Mouse (Mus musculus): ENCODE results near the gene Idh2. TPM values are rescaled to one million over a fixed set of nuclear protein-coding genes. Genes with fewer than 3 reads are reported as not detected.

Idh2 gene
- total RNA-seq, 2 experiments from 2014 or later: 50.8 to 59.1 TPM

- DNase-seq (ENCODE audit: low spot score in 2 of 2): no peak
- intact Hi-C loops (cut with DNase I): no loop called here
Observed at GRCm38 (mm10) chr7:80091004-80091865, 24.0 kb downstream of the Idh2 start.

- intact Hi-C loops (cut with DNase I): no loop called here
Observed at GRCm38 (mm10) chr7:80090191-80091003, 24.8 kb downstream of the Idh2 start.

GRCm38 (mm10) chr7:80088191-80088590 lies 27.0 kb downstream of the Idh2 start:
- intact Hi-C loops (cut with DNase I): loop anchor here (10.0 kb wide), 1 partner anchor 153 kb away; the partner anchor contains the start of gene Arpin
- DNase-seq (ENCODE audit: low spot score in 2 of 2): no peak

More at GRCm38 (mm10) chr7:80090191-80091003, 24.8 kb downstream of the Idh2 start:
- DNase-seq (ENCODE audit: low spot score in 2 of 2): no peak

- intact Hi-C loops (cut with DNase I): loop anchor here (10.0 kb wide), 1 partner anchor 151 kb away; the partner anchor contains the start of gene Arpin
- DNase-seq (ENCODE audit: low spot score in 2 of 2): no peak
Observed at GRCm38 (mm10) chr7:80085970-80086715, 29.0 kb downstream of the Idh2 start.

- peak in 1 of 2 experiments; percentile 28 for DNase-seq (ENCODE audit: low spot score in 2 of 2)
- intact Hi-C loops (cut with DNase I): loop anchor here (10.0 kb wide), 1 partner anchor 150 kb away; the partner anchor contains the start of gene Arpin
Observed at GRCm38 (mm10) chr7:80084484-80084931, 30.7 kb downstream of the Idh2 start.

GRCm38 (mm10) chr7:80081586-80082554 lies 33.3 kb downstream of the Idh2 start:
- no peak for DNase-seq (ENCODE audit: low spot score in 2 of 2)
- intact Hi-C loops (cut with DNase I): loop anchor here (10.0 kb wide), 1 partner anchor 147 kb away; the partner anchor contains the start of gene Arpin

- intact Hi-C loops (cut with DNase I): loop anchor here (2.0 kb wide), 1 partner anchor 54 kb away; the partner anchor contains the start of gene Zfp710
- peak; percentile 55 to 79 for DNase-seq (ENCODE audit: low spot score in 2 of 2)
Observed at GRCm38 (mm10) chr7:80078792-80079301, 36.3 kb downstream of the Idh2 start.

GRCm38 (mm10) chr7:80077801-80078200 lies 37.4 kb downstream of the Idh2 start:
- intact Hi-C loops (cut with DNase I): loop anchor here (2.0 kb wide), 1 partner anchor 53 kb away; the partner anchor contains the start of gene Zfp710
- peak in 1 of 2 experiments; percentile 34 for DNase-seq (ENCODE audit: low spot score in 2 of 2)

GRCm38 (mm10) chr7:80076961-80077716 lies 38.1 kb downstream of the Idh2 start:
- intact Hi-C loops (cut with DNase I): no loop called here
- no peak for DNase-seq (ENCODE audit: low spot score in 2 of 2)

- DNase-seq (ENCODE audit: low spot score in 2 of 2): no peak
- intact Hi-C loops (cut with DNase I): no loop called here
Observed at GRCm38 (mm10) chr7:80075946-80076583, 39.1 kb downstream of the Idh2 start.

GRCm38 (mm10) chr7:80074921-80075441 lies 40.2 kb downstream of the Idh2 start:
- intact Hi-C loops (cut with DNase I): no loop called here
- DNase-seq (ENCODE audit: low spot score in 2 of 2): peak in 1 of 2 experiments; percentile 43

- intact Hi-C loops (cut with DNase I): no loop called here
- no peak for DNase-seq (ENCODE audit: low spot score in 2 of 2)
Observed at GRCm38 (mm10) chr7:80073506-80073905, 41.7 kb downstream of the Idh2 start.

- DNase-seq (ENCODE audit: low spot score in 2 of 2): peak; percentile 67 to 87
- intact Hi-C loops (cut with DNase I): no loop called here
Observed at GRCm38 (mm10) chr7:80072297-80072696, 42.9 kb downstream of the Idh2 start.

- no peak for DNase-seq (ENCODE audit: low spot score in 2 of 2)
- intact Hi-C loops (cut with DNase I): no loop called here
Observed at GRCm38 (mm10) chr7:80071209-80071608, 44.0 kb downstream of the Idh2 start.

GRCm38 (mm10) chr7:80069615-80070327 lies 45.4 kb downstream of the Idh2 start:
- peak; percentile 62 to 85 for DNase-seq (ENCODE audit: low spot score in 2 of 2)
- intact Hi-C loops (cut with DNase I): no loop called here

- intact Hi-C loops (cut with DNase I): no loop called here
- DNase-seq (ENCODE audit: low spot score in 2 of 2): no peak
Observed at GRCm38 (mm10) chr7:80068341-80068740, 46.9 kb downstream of the Idh2 start.
